Mouse (Mus musculus): ENCODE results near the gene Fntb.

DNA sequence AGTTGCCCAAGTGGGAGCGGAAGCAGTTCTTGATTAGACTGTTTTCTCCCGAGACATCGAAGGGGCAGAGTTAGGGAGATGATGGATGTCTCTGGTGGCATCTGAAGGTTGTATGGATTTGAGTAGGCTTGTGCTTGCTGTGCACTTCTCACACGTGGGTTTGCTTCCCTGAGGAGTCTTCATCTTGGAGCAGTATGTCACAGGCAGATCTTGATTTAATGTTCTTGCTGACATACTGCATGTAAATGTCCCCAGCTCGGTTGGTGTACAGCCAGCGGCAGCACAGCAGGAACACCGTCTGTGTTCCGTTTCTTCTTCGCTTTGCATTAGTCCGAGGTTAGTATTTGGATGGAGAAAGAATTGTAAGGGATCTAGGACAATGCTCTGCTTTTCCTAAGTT lies 91.7 kb downstream of the Fntb start:
- TF ChIP-seq POLR2A (IDR thresholded peaks at IDR 0.05; ENCODE audit: extremely low read depth, insufficient read depth, low read length) (no peak), CTCF (IDR thresholded peaks at IDR 0.05; ENCODE audit: extremely low read depth, insufficient read depth, low read length) (no peak)
